Mouse (Mus musculus) 3T3-L1 (cell line): ENCODE results near the gene Lsm7.

Experiments
- DNase-seq: peaks from one replicate; pipeline ENCODE4 v3.0.0-alpha.2; 2015; ENCODE audit warnings: low read depth, low spot score

Lsm7 gene

GRCm38 (mm10) chr10:80813366-80813765 is 41.6 kb downstream of the Lsm7 start, which contains the start of gene Jsrp1:
TSS of gene Jsrp1 (minus strand) at chr10:80813498.
- DNase-seq = no peak

- DNase-seq = no peak
These were observed 42.5 kb downstream of the Lsm7 start for GRCm38 (mm10) chr10:80812391-80813041.

- DNase-seq = no peak
These were observed 44.9 kb downstream of the Lsm7 start for GRCm38 (mm10) chr10:80810084-80810483.

- DNase-seq = no peak
These were observed 45.9 kb downstream of the Lsm7 start for GRCm38 (mm10) chr10:80808985-80809632.

GRCm38 (mm10) chr10:80808099-80808984 is 46.7 kb downstream of the Lsm7 start:
- DNase-seq = no peak

- no peak for DNase-seq
These were observed 47.9 kb downstream of the Lsm7 start for GRCm38 (mm10) chr10:80807057-80807627.

GRCm38 (mm10) chr10:80806341-80807056 is 48.5 kb downstream of the Lsm7 start:
- no peak for DNase-seq

- peak; percentile 58 for DNase-seq
These were observed 49.1 kb downstream of the Lsm7 start for GRCm38 (mm10) chr10:80805925-80806324.

GRCm38 (mm10) chr10:80805322-80805721 is 49.7 kb downstream of the Lsm7 start:
- DNase-seq = no peak

- DNase-seq = no peak
These were observed 50.1 kb downstream of the Lsm7 start, which contains the start of gene Amh for GRCm38 (mm10) chr10:80804916-80805315. TSS of gene Amh (plus strand) at chr10:80805243.

GRCm38 (mm10) chr10:80804340-80804739 is 50.7 kb downstream of the Lsm7 start:
- no peak for DNase-seq

- no peak for DNase-seq
These were observed 52.0 kb downstream of the Lsm7 start for GRCm38 (mm10) chr10:80802996-80803395.
